Mouse (Mus musculus) heart, postnatal 0 days (tissue): ENCODE results near the gene Cfap298.

Experiments used
- CTCF ChIP-seq: IDR thresholded peaks from 2 replicates; pipeline ENCODE4 v1.5.1; 2016; ENCODE audit warnings: antibody characterized with exemption, control low read depth, low read depth
- EP300 ChIP-seq: IDR thresholded peaks from 2 replicates; pipeline ENCODE4 v1.6.1; 2016; ENCODE audit warnings: antibody characterized with exemption, low read depth

- TF ChIP-seq CTCF (no peak), EP300 (no peak)
Observed at GRCm38 (mm10) chr16:90946977-90947376, 12.1 kb upstream of the Cfap298 start.
